Mouse (Mus musculus): ENCODE data around the gene Tnni3.

GRCm38 (mm10) chr7:4493991-4494390, 30.0 kb downstream of the Tnni3 start:
- TF ChIP-seq CTCF (conservative IDR thresholded peaks at IDR 0.05; ENCODE audit: low read length) (no peak), POU5F1 (IDR thresholded peaks at IDR 0.05; ENCODE audit: borderline replicate concordance, low read length) (no peak)
